Mouse (Mus musculus): Measurements from ENCODE around the gene Nos1ap. TPM values are rescaled to one million over a fixed set of nuclear protein-coding genes. Genes with fewer than 3 reads are reported as not detected.

The Nos1ap gene
- polyA plus RNA-seq, 1 experiment from 2014 or later = 19.1 TPM

DNA sequence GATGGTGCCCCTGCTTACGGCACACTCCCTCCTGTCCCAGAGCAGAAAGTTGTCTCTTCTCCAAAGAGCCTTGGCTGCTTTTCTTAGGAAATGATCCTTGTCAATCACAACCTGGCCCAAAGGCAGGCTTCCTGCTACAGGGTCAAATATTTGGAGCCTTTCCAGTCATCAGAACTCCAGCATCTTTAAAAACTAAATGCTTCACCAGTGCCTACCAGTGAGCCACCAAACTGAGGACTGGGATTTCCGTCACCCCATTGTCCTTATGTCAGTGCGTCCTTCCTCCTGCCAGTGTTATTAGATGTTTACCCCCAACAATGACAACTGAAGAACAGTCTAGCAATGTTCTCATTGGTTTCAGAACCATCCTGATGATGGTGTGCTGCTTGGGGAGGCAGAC, 28.9 kb downstream of the Nos1ap start:
- no peaks in the 10 kb centered on the region for H3K36me3 ChIP-seq (ENCODE audit: control insufficient read depth, insufficient read depth, low read length)
- no peak overlapping the region for H3K4me3 ChIP-seq (ENCODE audit: low read depth, low read length)
- no peaks in the 10 kb centered on the region for H3K9me3 ChIP-seq (ENCODE audit: control insufficient read depth, low read length)
- WGBS = 92% methylated on average over 3 of the region's 3 CpGs
- no peak overlapping the region for H3K4me2 ChIP-seq (ENCODE audit: low read depth, low read length)
- H3K27me3 ChIP-seq (ENCODE audit: control insufficient read depth, insufficient read depth, low read length) = no peaks in the 10 kb centered on the region
- no peak overlapping the region for H3K27ac ChIP-seq (ENCODE audit: low read depth, low read length)
- H3K4me1 ChIP-seq (ENCODE audit: control insufficient read depth, insufficient read depth, low read length) = no peaks in the 10 kb centered on the region
- no peak for ATAC-seq (ENCODE audit: low read depth)
- no peak overlapping the region for H3K9ac ChIP-seq (replicated peaks; ENCODE audit: low read depth, low read length)

DNA sequence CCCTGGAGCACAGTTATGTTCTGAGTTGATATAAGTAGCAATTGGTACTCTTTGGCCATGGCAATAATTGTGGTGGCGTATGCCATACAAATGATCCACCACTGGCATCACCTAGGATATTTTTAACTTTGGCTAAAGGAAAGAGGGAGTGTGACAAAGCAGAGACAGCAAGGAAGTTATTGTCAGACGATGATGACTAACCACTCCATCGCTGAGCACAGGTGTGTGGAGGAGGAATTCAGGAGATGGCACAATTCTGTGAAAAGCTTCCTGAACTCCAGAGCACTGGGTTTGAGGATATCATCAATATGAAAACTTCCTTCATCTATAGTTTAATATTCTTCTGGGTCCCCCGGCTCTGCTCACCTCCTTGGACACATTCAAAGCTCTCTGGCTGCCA, 31.7 kb downstream of the Nos1ap start:
- Histone ChIP-seq H3K27me3 (ENCODE audit: control insufficient read depth, insufficient read depth, low read length) (no peaks in the 10 kb centered on the region), H3K9ac (replicated peaks; ENCODE audit: low read depth, low read length) (no peak overlapping the region), H3K27ac (ENCODE audit: low read depth, low read length) (no peak overlapping the region), H3K4me1 (ENCODE audit: control insufficient read depth, insufficient read depth, low read length) (no peaks in the 10 kb centered on the region), H3K4me3 (ENCODE audit: low read depth, low read length) (no peak overlapping the region), H3K4me2 (ENCODE audit: low read depth, low read length) (no peak overlapping the region), H3K36me3 (ENCODE audit: control insufficient read depth, insufficient read depth, low read length) (no peaks in the 10 kb centered on the region), H3K9me3 (ENCODE audit: control insufficient read depth, low read length) (no peaks in the 10 kb centered on the region)
- 97% methylated on average over 4 of the region's 4 CpGs for WGBS
- ATAC-seq (ENCODE audit: low read depth) = no peak

DNA sequence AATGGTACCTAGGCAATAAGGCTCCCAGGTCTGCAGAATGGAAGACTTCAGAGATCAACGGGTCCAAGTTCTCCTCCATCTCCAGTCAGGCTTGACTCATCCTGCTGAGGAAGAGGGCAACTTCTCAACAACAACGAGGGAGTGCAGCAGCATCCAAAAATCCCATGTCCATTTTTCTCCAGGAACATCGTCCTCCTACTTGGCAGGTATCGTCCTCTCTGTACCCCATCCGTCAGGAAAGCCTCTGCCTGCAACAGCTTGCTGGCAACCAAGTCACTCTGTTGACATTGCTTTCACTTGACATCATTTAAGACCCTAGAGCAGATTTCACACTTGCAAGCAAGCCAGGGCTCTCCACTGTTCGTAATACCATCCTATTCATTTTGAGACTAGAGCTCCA, 33.0 kb downstream of the Nos1ap start:
- no peak overlapping the region for H3K4me2 ChIP-seq (ENCODE audit: low read depth, low read length)
- no peaks in the 10 kb centered on the region for H3K36me3 ChIP-seq (ENCODE audit: control insufficient read depth, insufficient read depth, low read length)
- no peaks in the 10 kb centered on the region for H3K9me3 ChIP-seq (ENCODE audit: control insufficient read depth, low read length)
- no peaks in the 10 kb centered on the region for H3K4me1 ChIP-seq (ENCODE audit: control insufficient read depth, insufficient read depth, low read length)
- 94% methylated on average over 6 of the region's 6 CpGs for WGBS
- no peak overlapping the region for H3K27ac ChIP-seq (ENCODE audit: low read depth, low read length)
- no peak for ATAC-seq (ENCODE audit: low read depth)
- H3K4me3 ChIP-seq (ENCODE audit: low read depth, low read length) = no peak overlapping the region
- no peak overlapping the region for H3K9ac ChIP-seq (replicated peaks; ENCODE audit: low read depth, low read length)
- H3K27me3 ChIP-seq (ENCODE audit: control insufficient read depth, insufficient read depth, low read length) = no peaks in the 10 kb centered on the region

DNA sequence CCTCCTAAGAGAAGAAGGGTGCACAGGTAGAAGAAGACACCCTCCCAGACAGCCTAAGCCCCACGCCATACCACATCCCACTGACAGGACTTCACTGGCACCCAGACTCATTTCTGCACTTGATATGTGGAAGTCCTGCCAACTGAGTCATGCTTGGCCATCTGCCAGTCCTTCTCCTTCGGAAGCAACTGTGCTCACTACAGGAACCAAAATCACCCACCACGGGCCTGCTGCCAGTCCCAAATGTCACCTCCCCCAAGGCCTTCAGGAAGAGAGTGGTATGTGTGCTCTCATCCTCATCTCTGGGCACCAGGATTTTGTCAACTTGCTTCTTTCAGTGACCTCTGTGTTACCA, 34.7 kb downstream of the Nos1ap start:
- Histone ChIP-seq H3K27me3 (ENCODE audit: control insufficient read depth, insufficient read depth, low read length) (no peaks in the 10 kb centered on the region), H3K4me3 (ENCODE audit: low read depth, low read length) (no peak overlapping the region), H3K36me3 (ENCODE audit: control insufficient read depth, insufficient read depth, low read length) (no peaks in the 10 kb centered on the region), H3K4me1 (ENCODE audit: control insufficient read depth, insufficient read depth, low read length) (no peaks in the 10 kb centered on the region), H3K4me2 (ENCODE audit: low read depth, low read length) (no peak overlapping the region), H3K9me3 (ENCODE audit: control insufficient read depth, low read length) (no peaks in the 10 kb centered on the region), H3K9ac (replicated peaks; ENCODE audit: low read depth, low read length) (no peak overlapping the region), H3K27ac (ENCODE audit: low read depth, low read length) (no peak overlapping the region)
- WGBS = 67% methylated on average over 3 of the region's 3 CpGs
- no peak for ATAC-seq (ENCODE audit: low read depth)

DNA sequence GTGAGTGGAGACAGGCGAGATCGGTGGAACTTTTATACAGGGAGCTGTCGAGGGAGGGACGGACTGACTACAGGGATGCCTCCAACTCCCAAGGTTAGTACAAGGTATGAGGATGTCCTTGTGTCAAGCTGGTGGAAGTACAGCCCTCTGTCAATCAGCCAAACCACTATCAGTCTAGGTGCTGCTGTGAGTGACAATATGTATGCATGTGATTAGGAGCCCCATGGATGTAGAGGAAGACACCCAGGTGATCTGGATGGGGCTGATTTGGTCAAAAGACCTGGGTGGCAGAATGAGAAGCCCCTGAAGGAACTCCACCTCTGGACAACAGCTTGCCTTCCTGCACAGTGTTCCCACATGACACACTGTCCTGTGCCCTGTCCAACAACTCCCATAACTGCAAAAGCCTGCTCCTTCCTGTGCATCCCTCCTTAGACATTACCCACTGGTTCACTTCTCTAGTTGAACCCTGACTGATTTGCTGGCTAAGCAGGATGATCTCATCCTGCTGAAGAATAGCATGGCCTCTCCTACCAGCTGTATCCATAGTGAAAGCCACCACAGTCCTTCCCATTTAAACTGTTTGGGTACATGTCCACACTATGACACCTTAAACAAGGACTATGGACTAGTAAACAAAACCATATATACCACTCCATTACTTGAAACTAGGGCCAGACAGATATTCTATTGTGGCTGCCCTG, 35.3 kb downstream of the Nos1ap start:
- no peak overlapping the region for H3K4me3 ChIP-seq (ENCODE audit: low read depth, low read length)
- no peak for ATAC-seq (ENCODE audit: low read depth)
- H3K9ac ChIP-seq (replicated peaks; ENCODE audit: low read depth, low read length) = no peak overlapping the region
- no peak overlapping the region for H3K4me2 ChIP-seq (ENCODE audit: low read depth, low read length)
- WGBS = 93% methylated on average over 4 of the region's 4 CpGs
- H3K4me1 ChIP-seq (ENCODE audit: control insufficient read depth, insufficient read depth, low read length) = no peaks in the 10 kb centered on the region
- no peaks in the 10 kb centered on the region for H3K9me3 ChIP-seq (ENCODE audit: control insufficient read depth, low read length)
- no peak overlapping the region for H3K27ac ChIP-seq (ENCODE audit: low read depth, low read length)
- no peaks in the 10 kb centered on the region for H3K27me3 ChIP-seq (ENCODE audit: control insufficient read depth, insufficient read depth, low read length)
- H3K36me3 ChIP-seq (ENCODE audit: control insufficient read depth, insufficient read depth, low read length) = no peaks in the 10 kb centered on the region

DNA sequence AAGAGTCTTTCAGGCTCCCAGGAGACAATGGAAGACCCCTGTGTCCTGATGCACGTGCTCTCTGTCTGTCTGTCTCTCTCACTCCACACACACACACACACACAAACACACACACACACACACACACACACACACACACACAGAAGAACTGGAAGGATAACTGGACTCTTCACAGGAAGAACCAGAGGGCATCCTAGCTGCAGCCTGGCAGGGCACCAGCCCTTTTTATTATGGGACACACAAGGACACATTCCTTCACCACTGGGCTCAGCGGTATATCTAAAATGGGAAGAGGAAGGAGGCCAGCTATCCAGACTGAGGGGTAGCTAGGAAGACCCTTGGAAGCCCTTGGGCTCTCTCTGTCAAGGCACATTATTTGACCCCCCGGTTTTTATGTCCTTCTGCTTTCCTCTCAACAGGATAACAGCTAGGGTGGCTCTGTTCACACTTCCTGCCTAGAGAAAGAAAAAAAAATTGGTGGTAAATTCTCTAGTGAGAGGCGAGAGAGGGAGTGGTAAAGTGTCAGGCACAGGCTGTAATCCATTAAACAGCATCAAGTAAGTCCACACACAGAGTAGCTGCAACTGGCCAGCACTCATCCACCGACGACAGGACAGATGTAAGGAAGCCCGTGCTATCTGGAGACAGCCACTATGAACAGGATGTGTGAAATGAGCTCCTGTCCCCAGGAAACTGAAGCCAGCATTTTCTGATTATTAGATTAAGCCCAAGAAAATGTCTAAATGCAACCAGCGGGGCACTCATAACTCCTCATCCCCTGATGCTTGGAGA, 38.8 kb downstream of the Nos1ap start:
- Histone ChIP-seq H3K27me3 (ENCODE audit: control insufficient read depth, insufficient read depth, low read length) (no peaks in the 10 kb centered on the region), H3K27ac (ENCODE audit: low read depth, low read length) (no peak overlapping the region), H3K4me1 (ENCODE audit: control insufficient read depth, insufficient read depth, low read length) (no peaks in the 10 kb centered on the region), H3K4me2 (ENCODE audit: low read depth, low read length) (no peak overlapping the region), H3K36me3 (ENCODE audit: control insufficient read depth, insufficient read depth, low read length) (no peaks in the 10 kb centered on the region), H3K9ac (replicated peaks; ENCODE audit: low read depth, low read length) (no peak overlapping the region), H3K9me3 (ENCODE audit: control insufficient read depth, low read length) (no peaks in the 10 kb centered on the region), H3K4me3 (ENCODE audit: low read depth, low read length) (no peak overlapping the region)
- WGBS = 60% methylated on average over 8 of the region's 8 CpGs
- no peak for ATAC-seq (ENCODE audit: low read depth)

DNA sequence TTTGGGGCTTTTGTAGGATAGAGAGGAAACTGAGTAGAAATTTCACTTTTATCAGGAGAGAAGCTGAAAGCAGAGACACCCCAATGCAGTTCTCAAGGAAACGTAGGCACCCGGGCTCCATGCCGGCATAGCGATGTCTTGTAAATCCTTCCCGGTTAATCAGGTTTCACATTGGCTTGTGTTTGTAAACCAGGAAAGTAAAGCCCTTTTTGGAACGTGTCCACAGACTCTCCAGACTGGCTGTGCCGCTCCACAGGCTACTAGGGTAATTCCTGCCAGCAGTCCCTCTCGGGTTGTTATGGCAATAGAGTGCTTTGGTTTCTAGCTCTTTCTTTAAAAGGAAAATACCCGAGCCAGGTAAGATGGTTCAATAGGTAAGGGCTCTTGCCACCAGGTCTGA, 40.6 kb downstream of the Nos1ap start:
- Histone ChIP-seq H3K36me3 (ENCODE audit: control insufficient read depth, insufficient read depth, low read length) (no peaks in the 10 kb centered on the region), H3K4me3 (ENCODE audit: low read depth, low read length) (no peak overlapping the region), H3K4me2 (ENCODE audit: low read depth, low read length) (no peak overlapping the region), H3K9me3 (ENCODE audit: control insufficient read depth, low read length) (no peaks in the 10 kb centered on the region), H3K27me3 (ENCODE audit: control insufficient read depth, insufficient read depth, low read length) (no peaks in the 10 kb centered on the region), H3K27ac (ENCODE audit: low read depth, low read length) (no peak overlapping the region), H3K4me1 (ENCODE audit: control insufficient read depth, insufficient read depth, low read length) (no peaks in the 10 kb centered on the region), H3K9ac (replicated peaks; ENCODE audit: low read depth, low read length) (no peak overlapping the region)
- ATAC-seq (ENCODE audit: low read depth) = peak; percentile 76; the same call in 1 of the 2 replicates
- 60% methylated on average over 9 of the region's 9 CpGs for WGBS

DNA sequence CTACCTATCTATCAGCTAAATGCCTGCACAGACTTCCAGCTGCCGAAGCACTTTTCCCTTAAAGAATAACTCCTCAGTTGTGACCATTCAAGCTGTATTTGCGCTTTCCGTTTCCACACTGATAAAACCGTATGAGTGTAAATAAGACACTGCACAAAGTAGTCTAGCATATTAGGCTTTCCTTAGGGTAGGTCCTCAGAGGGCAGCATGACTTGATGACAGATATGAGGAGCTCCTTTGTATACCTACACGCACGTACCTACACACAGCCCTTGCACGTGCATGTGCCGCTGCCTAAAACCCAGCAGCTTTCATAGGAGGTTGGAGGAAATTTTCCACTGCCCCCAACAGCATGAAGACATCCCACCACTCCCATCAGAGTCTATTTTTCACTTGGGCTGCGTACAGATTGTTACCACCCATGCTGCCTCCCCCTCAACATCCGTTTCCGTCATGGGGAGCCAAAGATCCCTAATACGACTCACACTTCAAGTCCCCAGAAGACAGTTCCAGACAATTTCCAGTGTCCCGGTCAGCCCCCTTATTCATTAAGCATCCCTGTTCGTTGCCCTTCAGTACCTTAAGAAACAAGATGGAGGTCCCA, 41.4 kb downstream of the Nos1ap start:
- no peaks in the 10 kb centered on the region for H3K4me1 ChIP-seq (ENCODE audit: control insufficient read depth, insufficient read depth, low read length)
- no peak overlapping the region for H3K4me2 ChIP-seq (ENCODE audit: low read depth, low read length)
- no peak overlapping the region for H3K9ac ChIP-seq (replicated peaks; ENCODE audit: low read depth, low read length)
- 93% methylated on average over 14 of the region's 14 CpGs for WGBS
- H3K9me3 ChIP-seq (ENCODE audit: control insufficient read depth, low read length) = no peaks in the 10 kb centered on the region
- no peak overlapping the region for H3K27ac ChIP-seq (ENCODE audit: low read depth, low read length)
- no peaks in the 10 kb centered on the region for H3K27me3 ChIP-seq (ENCODE audit: control insufficient read depth, insufficient read depth, low read length)
- no peak overlapping the region for H3K4me3 ChIP-seq (ENCODE audit: low read depth, low read length)
- H3K36me3 ChIP-seq (ENCODE audit: control insufficient read depth, insufficient read depth, low read length) = no peaks in the 10 kb centered on the region
- ATAC-seq (ENCODE audit: low read depth) = no peak

DNA sequence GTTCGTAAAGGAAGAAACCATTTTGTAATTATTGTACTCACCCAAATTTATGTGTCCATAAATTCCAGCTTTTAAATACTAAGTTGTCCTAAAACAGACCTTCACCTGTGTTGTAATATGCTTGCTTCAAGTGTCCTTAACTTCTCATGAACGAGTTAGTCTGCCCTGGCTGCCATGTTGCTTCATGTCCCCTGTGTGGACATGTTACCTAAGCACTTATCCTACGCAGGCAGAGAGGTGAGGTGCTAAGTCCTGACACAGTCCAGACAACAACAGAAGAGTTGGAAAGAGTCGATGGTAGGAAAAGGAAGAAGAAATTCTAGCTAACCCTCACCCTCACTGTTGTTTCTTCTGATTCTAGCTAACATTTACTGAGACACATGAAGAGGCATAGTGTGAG, 43.4 kb downstream of the Nos1ap start:
- WGBS = 93% methylated on average over 4 of the region's 4 CpGs
- Histone ChIP-seq H3K27ac (ENCODE audit: low read depth, low read length) (no peak overlapping the region), H3K9me3 (ENCODE audit: control insufficient read depth, low read length) (no peaks in the 10 kb centered on the region), H3K27me3 (ENCODE audit: control insufficient read depth, insufficient read depth, low read length) (no peaks in the 10 kb centered on the region), H3K9ac (replicated peaks; ENCODE audit: low read depth, low read length) (no peak overlapping the region), H3K4me3 (ENCODE audit: low read depth, low read length) (no peak overlapping the region), H3K36me3 (ENCODE audit: control insufficient read depth, insufficient read depth, low read length) (no peaks in the 10 kb centered on the region), H3K4me2 (ENCODE audit: low read depth, low read length) (no peak overlapping the region), H3K4me1 (ENCODE audit: control insufficient read depth, insufficient read depth, low read length) (no peaks in the 10 kb centered on the region)
- no peak for ATAC-seq (ENCODE audit: low read depth)
